Mouse (Mus musculus) heart, embryonic 16.5 days (tissue): ENCODE data around the gene Zranb3. TPM values are rescaled to one million over a fixed set of nuclear protein-coding genes. Genes with fewer than 3 reads are reported as not detected.
"Not testable (repeated sequence)": the region's sequence is repeated elsewhere in the genome, so short reads cannot be mapped to it uniquely, and the experiment has no call there.

ENCODE experiments used
- ATAC-seq: fragments of 200-750 bp; cut with Nextera tagmentation; replicated peaks from 2 replicates; pipeline ENCODE4 v1.8.0; 2017; ENCODE audit warnings: moderate number of reproducible peaks; ENCODE audit not compliant: insufficient read depth, low FRiP score; ENCODE audit errors: extremely low read depth
- H3K27ac ChIP-seq: fragments of 300-500 bp; sonication (generic); 2 replicates; pipeline ENCODE4 v1.5.1; 2014; ENCODE audit warnings: mild to moderate bottlenecking, low read length, control low read depth, moderate library complexity
- H3K27me3 ChIP-seq: fragments of 300-500 bp; sonication (generic); 2 replicates; pipeline ENCODE4 v1.6.1; 2014; ENCODE audit warnings: low read length, mixed read lengths; ENCODE audit not compliant: control insufficient read depth, insufficient read depth
- H3K36me3 ChIP-seq: fragments of 300-500 bp; sonication (generic); 2 replicates; pipeline ENCODE4 v1.6.1; 2014; ENCODE audit not compliant: control insufficient read depth, insufficient read depth
- H3K4me1 ChIP-seq: fragments of 300-500 bp; sonication (generic); 2 replicates; pipeline ENCODE4 v1.6.1; 2014; ENCODE audit warnings: low read length, mixed read lengths; ENCODE audit not compliant: control insufficient read depth, insufficient read depth
- H3K4me2 ChIP-seq: fragments of 300-500 bp; sonication (generic); 2 replicates; pipeline ENCODE4 v1.6.1; 2014; ENCODE audit warnings: low read depth, mild to moderate bottlenecking, control low read depth, low read length
- H3K4me3 ChIP-seq: fragments of 300-500 bp; sonication (generic); 2 replicates; pipeline ENCODE4 v1.5.1; 2014; ENCODE audit warnings: mild to moderate bottlenecking, control low read depth, low read length
- H3K9ac ChIP-seq: fragments of 300-500 bp; sonication (generic); 2 replicates; pipeline ENCODE4 v1.6.1; 2014; ENCODE audit warnings: low read length, control low read depth
- H3K9me3 ChIP-seq: fragments of 300-500 bp; sonication (generic); replicated peaks from 2 replicates; pipeline ENCODE4 v1.6.1; 2016; ENCODE audit warnings: low read length; ENCODE audit not compliant: control insufficient read depth
- WGBS: fragments of 180-500 bp; shearing (Covaris S2); extraction: QIAGEN DNeasy Blood & Tissue Kit; methylation state at CpG from one replicate; pipeline ENCODE4 v1.1.7; 2014; 5-methylcytosine and 5-hydroxymethylcytosine counted together
- polyA plus RNA-seq: library from polyadenylated mRNA; unstranded; fragments of >200 nt; fragmentation: Nextera tagmentation; extraction: Ambion mirVana; gene quantifications from 2 replicates; pipeline ENCODE4 v1.2.1, GENCODE M21; 2015

Gene Zranb3
- polyA plus RNA-seq, 1 experiment from 2014 or later, result 7.1 TPM

DNA sequence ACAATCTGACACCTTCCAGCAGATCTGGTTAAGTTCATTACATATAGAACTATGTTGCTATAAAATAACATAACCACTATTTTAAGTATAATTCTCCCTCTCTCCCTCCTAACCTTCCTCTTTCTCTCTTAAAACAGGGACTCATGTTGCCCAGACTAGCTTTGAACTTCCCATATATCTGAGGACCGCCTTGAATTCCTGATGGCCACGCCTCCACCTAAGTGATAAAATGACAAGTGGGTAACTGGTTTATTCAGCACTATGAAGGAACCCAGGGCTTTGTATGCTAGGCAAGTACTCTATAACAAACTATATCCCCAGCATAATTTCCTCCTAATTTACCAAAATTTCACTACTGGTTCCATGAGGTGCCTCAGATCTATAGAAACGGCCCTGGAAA lies 139.5 kb downstream of the Zranb3 start:
- Histone ChIP-seq H3K27me3 (no peaks in the 10 kb centered on the region), H3K9me3 (no peaks in the 10 kb centered on the region), H3K4me1 (peaks cover 14% of the 10 kb centered on the region; the same call in 1 of the 2 replicates), H3K4me2 (no peak overlapping the region), H3K27ac (no peak overlapping the region), H3K9ac (no peak overlapping the region), H3K36me3 (no peaks in the 10 kb centered on the region), H3K4me3 (no peak overlapping the region)
- ATAC-seq, result no peak
- WGBS, result 83% methylated on average over 3 of the region's 3 CpGs

DNA sequence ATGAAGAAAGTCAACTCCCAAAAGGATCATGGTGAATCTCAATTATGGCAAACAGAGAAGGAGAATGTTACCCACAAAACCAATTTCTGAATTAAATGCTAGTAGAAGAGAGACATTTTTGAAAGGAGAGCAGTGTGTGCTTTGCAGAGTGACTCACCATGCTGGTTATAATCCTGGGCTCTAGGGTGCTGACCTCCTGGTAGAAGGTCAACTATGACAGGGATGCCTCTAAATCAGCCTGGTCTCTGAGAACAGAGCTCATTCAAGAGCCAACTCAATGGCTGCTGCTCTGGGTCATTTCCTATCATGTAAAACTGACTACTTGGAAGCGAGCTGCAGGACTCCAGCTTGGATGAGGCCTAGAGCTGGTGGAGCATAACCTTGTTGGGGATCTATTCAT lies 141.7 kb downstream of the Zranb3 start:
- H3K9me3 ChIP-seq, result no peaks in the 10 kb centered on the region
- 72% methylated on average over 1 of the region's 1 CpGs for WGBS
- no peak overlapping the region for H3K4me2 ChIP-seq
- no peak overlapping the region for H3K4me3 ChIP-seq
- ATAC-seq, result no peak
- H3K36me3 ChIP-seq, result no peaks in the 10 kb centered on the region
- H3K27me3 ChIP-seq, result no peaks in the 10 kb centered on the region
- no peak overlapping the region for H3K27ac ChIP-seq
- no peak overlapping the region for H3K9ac ChIP-seq
- peaks cover 14% of the 10 kb centered on the region; the same call in 1 of the 2 replicates for H3K4me1 ChIP-seq

DNA sequence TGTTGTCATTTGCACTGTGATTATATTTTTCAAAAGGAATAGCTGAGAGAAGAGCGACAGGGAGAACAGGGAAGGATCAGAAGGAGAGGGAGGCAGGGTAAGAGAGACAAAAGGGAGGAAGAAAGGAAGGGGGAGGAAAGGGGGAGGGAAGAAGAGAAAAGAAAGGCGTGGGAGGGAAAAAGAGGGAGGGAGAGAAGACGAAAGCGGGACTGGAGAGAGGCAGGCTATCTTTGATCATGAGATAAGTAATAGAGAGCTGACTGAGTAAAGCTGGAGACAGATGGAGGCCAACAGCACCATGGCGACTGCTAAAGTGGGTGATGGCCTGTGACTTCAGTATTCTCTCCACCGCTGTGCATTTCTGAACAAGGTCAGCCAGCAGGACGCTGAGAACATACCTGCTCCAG lies 143.5 kb downstream of the Zranb3 start:
- ATAC-seq, result no peak

DNA sequence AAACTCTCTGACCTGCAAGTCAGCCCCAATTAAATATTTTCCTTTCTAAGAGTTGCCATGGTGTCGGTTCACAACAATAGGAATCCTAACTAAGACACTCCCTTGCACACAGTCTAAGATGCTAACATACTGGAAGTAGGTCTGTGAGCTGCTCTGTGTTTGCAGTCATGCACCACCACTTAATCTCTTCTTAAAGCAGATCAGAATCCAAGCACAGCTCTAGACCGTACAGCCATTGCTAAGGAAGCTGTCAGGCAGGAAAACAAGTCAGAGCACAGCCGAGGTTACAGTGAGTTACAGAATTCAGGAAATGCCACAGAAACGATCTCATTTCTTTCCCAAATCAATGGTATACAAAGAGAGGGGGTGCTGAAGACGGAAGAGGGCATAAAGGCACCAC lies 144.0 kb downstream of the Zranb3 start:
- Histone ChIP-seq H3K36me3 (no peaks in the 10 kb centered on the region), H3K4me3 (no peak overlapping the region), H3K4me2 (peak overlapping the region; percentile 32), H3K27me3 (no peaks in the 10 kb centered on the region), H3K9me3 (no peaks in the 10 kb centered on the region), H3K27ac (peak overlapping the region; percentile 65), H3K9ac (no peak overlapping the region), H3K4me1 (peaks cover 10% of the 10 kb centered on the region; the same call in 1 of the 2 replicates)
- ATAC-seq, result no peak
- 43% methylated on average over 5 of the region's 5 CpGs for WGBS

More for the DNA sequence above, 143.5 kb downstream of the Zranb3 start:
- WGBS, result 45% methylated on average over 7 of the region's 7 CpGs
- Histone ChIP-seq H3K4me2 (peak overlapping the region; percentile 32), H3K9me3 (no peaks in the 10 kb centered on the region), H3K4me3 (no peak overlapping the region), H3K27me3 (no peaks in the 10 kb centered on the region), H3K27ac (peak overlapping the region; percentile 65), H3K36me3 (no peaks in the 10 kb centered on the region), H3K4me1 (peaks cover 11% of the 10 kb centered on the region; the same call in 1 of the 2 replicates), H3K9ac (no peak overlapping the region)

DNA sequence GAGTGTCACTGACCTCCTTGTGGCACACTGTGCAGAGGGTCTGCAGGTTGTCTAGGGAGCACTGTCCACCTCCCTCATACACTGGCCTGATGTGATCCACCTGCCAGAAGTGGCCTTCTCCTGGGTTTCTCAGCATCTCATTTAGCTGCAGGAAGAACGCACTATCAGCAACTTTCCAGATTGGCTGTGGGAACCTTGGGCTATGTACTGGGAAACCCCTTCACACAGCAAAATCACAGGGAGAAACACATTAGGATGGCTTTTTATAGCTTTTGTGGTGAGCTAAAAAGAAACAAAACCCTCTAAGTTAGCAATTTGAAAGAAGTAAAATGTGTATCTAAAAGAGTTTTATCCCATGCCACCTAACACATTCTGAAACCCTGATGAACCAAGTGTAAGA lies 146.3 kb downstream of the Zranb3 start:
- H3K36me3 ChIP-seq, result 0 out of 2 replicates have a peak, but pooled peaks cover 4% of the 10 kb centered on the region

DNA sequence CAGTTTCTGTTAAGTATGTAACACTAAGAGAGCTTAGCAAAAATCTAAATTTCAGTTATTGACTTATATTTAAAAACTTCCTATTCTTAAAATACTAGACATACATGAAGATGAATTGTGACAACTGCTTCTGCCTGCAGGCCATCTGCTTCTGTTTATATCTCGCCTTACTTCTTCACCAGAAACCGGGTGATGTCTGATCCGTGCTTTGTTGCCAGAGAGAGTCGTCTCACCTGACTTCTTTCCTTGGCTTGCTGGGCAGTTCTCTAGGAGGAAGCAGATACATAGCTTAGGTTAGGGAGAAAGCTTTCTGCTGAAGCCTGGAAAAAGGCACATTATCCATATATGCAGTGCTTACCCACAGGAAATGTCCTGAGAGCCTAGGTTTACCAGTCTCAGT lies 148.0 kb downstream of the Zranb3 start:
- Histone ChIP-seq H3K27me3 (no peaks in the 10 kb centered on the region), H3K36me3 (0 out of 2 replicates have a peak, but pooled peaks cover 5% of the 10 kb centered on the region), H3K4me3 (no peak overlapping the region), H3K9me3 (no peaks in the 10 kb centered on the region), H3K27ac (no peak overlapping the region), H3K4me2 (no peak overlapping the region), H3K9ac (no peak overlapping the region), H3K4me1 (peaks cover 3% of the 10 kb centered on the region; the same call in 1 of the 2 replicates)
- ATAC-seq, result no peak
- 65% methylated on average over 4 of the region's 4 CpGs for WGBS

More for the DNA sequence above, 146.3 kb downstream of the Zranb3 start:
- Histone ChIP-seq H3K9ac (no peak overlapping the region), H3K27ac (no peak overlapping the region), H3K9me3 (no peaks in the 10 kb centered on the region), H3K4me2 (no peak overlapping the region), H3K4me1 (peaks cover 3% of the 10 kb centered on the region; the same call in 1 of the 2 replicates), H3K27me3 (no peaks in the 10 kb centered on the region), H3K4me3 (no peak overlapping the region)
- ATAC-seq, result no peak
- WGBS, result 96% methylated on average over 1 of the region's 1 CpGs

DNA sequence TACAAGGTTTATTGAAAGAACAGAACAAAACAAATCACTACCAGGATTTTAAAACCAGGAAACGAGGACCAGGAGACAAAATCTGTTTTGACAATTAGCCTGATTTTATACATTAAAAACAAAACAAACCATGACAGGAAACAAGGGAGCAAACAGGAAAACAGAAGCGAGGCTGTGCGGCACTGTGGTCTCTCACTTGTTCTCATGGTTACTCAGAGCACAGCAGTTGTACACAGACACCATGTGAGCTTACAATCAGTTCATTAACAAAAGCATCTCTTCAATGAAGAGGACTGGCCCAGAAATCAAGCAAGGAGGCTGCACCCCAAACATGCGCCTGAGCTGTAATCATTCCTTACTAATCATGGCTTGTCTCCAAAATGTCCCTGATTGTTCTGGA lies 148.6 kb downstream of the Zranb3 start:
- not testable (repeated sequence) for H3K4me3 ChIP-seq, H3K4me1 ChIP-seq, H3K9ac ChIP-seq, H3K27me3 ChIP-seq, H3K4me2 ChIP-seq, ATAC-seq, H3K27ac ChIP-seq, H3K36me3 ChIP-seq, H3K9me3 ChIP-seq
- 71% methylated on average over 4 of the region's 4 CpGs for WGBS

DNA sequence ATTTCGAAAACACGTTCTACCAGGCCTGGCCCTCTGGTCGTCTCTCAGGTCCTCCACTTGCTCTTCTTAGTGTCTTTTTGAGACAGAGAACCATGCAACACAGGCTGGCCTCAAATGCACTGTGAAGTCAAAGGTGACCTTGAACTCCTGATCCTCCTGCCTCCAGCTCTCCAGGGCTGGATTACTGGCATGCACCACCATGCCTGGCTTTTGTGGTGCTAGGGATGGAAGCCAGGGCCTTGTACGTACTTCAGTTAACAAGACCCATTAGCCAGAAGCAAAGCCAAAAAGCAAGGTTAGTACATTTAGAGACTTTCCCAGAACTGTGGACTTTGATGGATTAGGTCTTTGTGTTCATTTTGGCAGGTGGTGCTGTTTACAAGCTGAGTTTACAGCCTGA lies 150.6 kb downstream of the Zranb3 start:
- Histone ChIP-seq H3K4me1 (no peaks in the 10 kb centered on the region), H3K4me3 (no peak overlapping the region), H3K27me3 (no peaks in the 10 kb centered on the region), H3K27ac (no peak overlapping the region), H3K9ac (no peak overlapping the region), H3K9me3 (peaks cover 4% of the 10 kb centered on the region), H3K4me2 (no peak overlapping the region), H3K36me3 (peaks cover 9% of the 10 kb centered on the region; the same call in 1 of the 2 replicates)
- 83% methylated on average over 4 of the region's 4 CpGs for WGBS
- ATAC-seq, result no peak

DNA sequence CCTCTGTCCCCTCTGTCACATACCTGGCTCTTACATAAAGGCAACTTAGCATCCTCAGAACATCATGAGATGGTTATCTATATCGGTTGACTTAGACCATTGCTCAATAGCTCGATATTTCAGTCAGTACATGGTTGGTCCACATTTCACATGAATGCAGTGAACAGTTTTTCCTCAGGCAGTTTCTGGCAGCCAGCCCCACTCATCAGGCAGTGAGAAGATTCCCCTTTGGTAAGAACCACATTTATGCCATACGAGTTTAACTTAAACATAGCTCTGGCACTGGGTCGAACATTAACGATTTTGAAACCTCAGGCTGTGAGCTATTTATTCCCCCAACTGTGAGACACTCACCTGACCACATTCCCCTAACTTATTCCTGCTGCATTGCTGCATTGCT lies 154.1 kb downstream of the Zranb3 start:
- H3K4me2 ChIP-seq, result no peak overlapping the region
- 0 out of 2 replicates have a peak, but pooled peaks have one; percentile 6 for ATAC-seq
- WGBS, result 65% methylated on average over 5 of the region's 5 CpGs

More for the DNA sequence above, 154.1 kb downstream of the Zranb3 start:
- H3K4me1 ChIP-seq, result no peaks in the 10 kb centered on the region
- H3K9me3 ChIP-seq, result peaks cover 4% of the 10 kb centered on the region
- peaks cover 18% of the 10 kb centered on the region for H3K36me3 ChIP-seq
- H3K27ac ChIP-seq, result no peak overlapping the region
- no peak overlapping the region for H3K9ac ChIP-seq
- no peaks in the 10 kb centered on the region for H3K27me3 ChIP-seq
- no peak overlapping the region for H3K4me3 ChIP-seq
